Mouse (Mus musculus) kidney, embryonic 16.5 days (tissue): ENCODE data around the gene A730049H05Rik. TPM values are rescaled to one million over a fixed set of nuclear protein-coding genes. Genes with fewer than 3 reads are reported as not detected.
A peak's percentile ranks its signal among the peaks of the same experiment; 100 is the strongest.

Source experiments
- ATAC-seq: fragments of 200-750 bp; cut with Nextera tagmentation; 2 replicates; pipeline ENCODE4 v1.8.0; 2017; ENCODE audit warnings: moderate TSS enrichment; ENCODE audit not compliant: low FRiP score, low TSS enrichment
- H3K27ac ChIP-seq: fragments of 300-500 bp; sonication (generic); 2 replicates; pipeline ENCODE4 v1.5.1; 2014; ENCODE audit warnings: low read length
- H3K27me3 ChIP-seq: fragments of 300-500 bp; sonication (generic); 2 replicates; pipeline ENCODE4 v1.6.1; 2014; ENCODE audit warnings: low read length, control low read depth, mixed read lengths; ENCODE audit not compliant: insufficient read depth
- H3K36me3 ChIP-seq: fragments of 300-500 bp; sonication (generic); 2 replicates; pipeline ENCODE4 v1.6.1; 2014; ENCODE audit warnings: low read length, control low read depth, mixed read lengths; ENCODE audit not compliant: insufficient read depth
- H3K4me1 ChIP-seq: fragments of 300-500 bp; sonication (generic); 2 replicates; pipeline ENCODE4 v1.6.1; 2014; ENCODE audit warnings: low read length, control low read depth, mixed read lengths; ENCODE audit not compliant: insufficient read depth
- H3K4me2 ChIP-seq: fragments of 300-500 bp; sonication (generic); replicated peaks from 2 replicates; pipeline ENCODE4 v1.6.1; 2014; ENCODE audit warnings: low read depth, low read length
- H3K4me3 ChIP-seq: fragments of 300-500 bp; sonication (generic); 2 replicates; pipeline ENCODE4 v1.5.1; 2014; ENCODE audit warnings: mild to moderate bottlenecking, low read length
- H3K9ac ChIP-seq: fragments of 300-500 bp; sonication (generic); replicated peaks from 2 replicates; pipeline ENCODE4 v1.6.1; 2014; ENCODE audit warnings: low read length
- H3K9me3 ChIP-seq: fragments of 300-500 bp; sonication (generic); 2 replicates; pipeline ENCODE4 v1.6.1; 2016; ENCODE audit warnings: low read length, control low read depth
- WGBS: fragments of 180-500 bp; shearing (Covaris S2); extraction: QIAGEN DNeasy Blood & Tissue Kit; methylation state at CpG from one replicate; pipeline ENCODE4 v1.1.7; 2014; 5-methylcytosine and 5-hydroxymethylcytosine counted together
- polyA plus RNA-seq: library from polyadenylated mRNA; unstranded; fragments of >200 nt; fragmentation: Nextera tagmentation; extraction: Ambion mirVana; gene quantifications from 2 replicates; pipeline ENCODE4 v1.2.1, GENCODE M21; 2015

A730049H05Rik gene
- 2.3 and 3.1 TPM in 2 replicates for polyA plus RNA-seq

GRCm38 (mm10) chr6:92816311-92816751 lies at the start of gene A730049H05Rik:
Gene A730049H05Rik, plus strand, starts transcription at chr6:92816478.
- Histone ChIP-seq H3K4me3 (no peak within 1 kb of the TSS), H3K9ac (0 out of 2 replicates have a peak within 1 kb of the TSS, but pooled peaks have one; percentile 25), H3K36me3 (peaks cover 16% of the 10 kb centered on the region), H3K4me1 (peaks cover 32% of the 10 kb centered on the region), H3K9me3 (no peaks in the 10 kb centered on the region), H3K4me2 (no peak within 1 kb of the TSS), H3K27ac (peak within 1 kb of the TSS; percentile 51), H3K27me3 (no peaks in the 10 kb centered on the region)
- ATAC-seq: peak; percentile 69
- 25% methylated on average over 8 of the region's 8 CpGs for WGBS

DNA sequence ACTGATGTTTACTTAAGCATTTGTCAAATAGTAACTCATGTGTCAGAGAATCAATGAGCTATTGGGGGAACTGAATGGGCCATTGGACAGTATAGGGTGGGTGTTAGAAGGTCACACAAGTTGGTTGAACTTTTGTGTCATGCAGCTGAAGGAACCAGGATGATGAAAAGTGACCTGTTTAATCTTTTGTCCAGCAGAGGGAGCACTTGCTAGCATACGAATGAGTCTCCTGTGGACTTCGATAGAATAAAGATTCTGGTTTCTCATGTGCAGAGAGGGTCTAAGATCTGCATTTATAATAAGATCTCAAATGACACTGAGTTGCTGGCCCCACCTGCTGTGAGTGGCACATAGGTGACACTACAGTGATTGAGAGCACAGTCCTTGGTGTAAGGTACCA lies 39.9 kb upstream of the A730049H05Rik start:
- Histone ChIP-seq H3K4me1 (no peaks in the 10 kb centered on the region), H3K9me3 (no peaks in the 10 kb centered on the region), H3K4me2 (no peak overlapping the region), H3K4me3 (no peak overlapping the region), H3K27me3 (no peaks in the 10 kb centered on the region), H3K9ac (no peak overlapping the region), H3K27ac (no peak overlapping the region), H3K36me3 (peaks cover 14% of the 10 kb centered on the region)
- peak; percentile 39; the same call in 1 of the 2 replicates for ATAC-seq
- WGBS: 15% methylated on average over 2 of the region's 2 CpGs

- peak; percentile 74; the same call in 1 of the 2 replicates for ATAC-seq
- peaks cover 14% of the 10 kb centered on the region; the same call in 1 of the 2 replicates for H3K36me3 ChIP-seq
These were observed 36.9 kb upstream of the A730049H05Rik start for GRCm38 (mm10) chr6:92779140-92779934.

DNA sequence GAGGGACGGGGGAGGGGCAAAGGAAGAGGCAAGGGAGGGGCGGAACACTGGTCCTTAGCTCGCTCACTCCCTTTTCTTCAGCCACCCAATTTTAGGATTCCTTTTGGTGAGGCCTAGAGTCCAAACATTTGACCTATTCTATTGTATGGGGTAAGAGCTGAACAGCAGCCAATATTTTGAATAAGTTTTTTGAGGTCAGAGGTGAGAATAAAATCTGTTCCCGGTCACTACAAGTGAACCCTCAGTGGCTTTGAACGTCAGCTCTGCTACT lies 36.4 kb upstream of the A730049H05Rik start:
- no peaks in the 10 kb centered on the region for H3K9me3 ChIP-seq
- H3K27ac ChIP-seq: no peak overlapping the region
- no peak overlapping the region for H3K4me2 ChIP-seq
- H3K4me3 ChIP-seq: no peak overlapping the region
- 42% methylated on average over 5 of the region's 5 CpGs for WGBS
- H3K27me3 ChIP-seq: no peaks in the 10 kb centered on the region
- no peak for ATAC-seq
- peaks cover 16% of the 10 kb centered on the region; the same call in 1 of the 2 replicates for H3K36me3 ChIP-seq
- no peak overlapping the region for H3K9ac ChIP-seq
- no peaks in the 10 kb centered on the region for H3K4me1 ChIP-seq

More at GRCm38 (mm10) chr6:92779140-92779934, 36.9 kb upstream of the A730049H05Rik start:
- WGBS: 73% methylated on average over 10 of the region's 11 CpGs
- Histone ChIP-seq H3K4me1 (no peaks in the 10 kb centered on the region), H3K4me2 (no peak overlapping the region), H3K27ac (no peak overlapping the region), H3K9me3 (no peaks in the 10 kb centered on the region), H3K27me3 (no peaks in the 10 kb centered on the region), H3K9ac (no peak overlapping the region), H3K4me3 (no peak overlapping the region)

DNA sequence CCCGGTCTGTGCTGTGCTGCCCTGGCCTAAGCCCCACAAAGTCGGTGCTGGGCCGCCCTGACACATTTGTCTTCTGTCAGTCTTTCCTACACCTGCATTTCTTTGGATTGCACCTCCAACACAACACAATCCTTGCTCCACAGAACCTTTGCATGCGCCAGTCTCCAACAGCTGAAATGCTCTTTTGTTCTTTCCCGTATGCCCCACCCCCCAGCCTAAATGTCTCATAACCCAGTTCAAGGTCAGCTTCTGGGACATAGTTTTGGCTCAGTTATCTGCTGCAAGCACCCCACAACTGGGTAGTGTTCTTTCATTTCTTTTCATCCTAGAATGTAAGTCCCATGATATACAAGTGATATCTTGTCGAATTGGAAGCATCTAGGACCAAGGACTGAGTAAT lies 34.8 kb upstream of the A730049H05Rik start:
- ATAC-seq: no peak
- H3K4me3 ChIP-seq: no peak overlapping the region
- no peak overlapping the region for H3K9ac ChIP-seq
- H3K27ac ChIP-seq: no peak overlapping the region
- H3K36me3 ChIP-seq: peaks cover 14% of the 10 kb centered on the region; the same call in 1 of the 2 replicates
- no peaks in the 10 kb centered on the region for H3K27me3 ChIP-seq
- no peak overlapping the region for H3K4me2 ChIP-seq
- 89% methylated on average over 6 of the region's 6 CpGs for WGBS
- H3K9me3 ChIP-seq: no peaks in the 10 kb centered on the region
- H3K4me1 ChIP-seq: no peaks in the 10 kb centered on the region

DNA sequence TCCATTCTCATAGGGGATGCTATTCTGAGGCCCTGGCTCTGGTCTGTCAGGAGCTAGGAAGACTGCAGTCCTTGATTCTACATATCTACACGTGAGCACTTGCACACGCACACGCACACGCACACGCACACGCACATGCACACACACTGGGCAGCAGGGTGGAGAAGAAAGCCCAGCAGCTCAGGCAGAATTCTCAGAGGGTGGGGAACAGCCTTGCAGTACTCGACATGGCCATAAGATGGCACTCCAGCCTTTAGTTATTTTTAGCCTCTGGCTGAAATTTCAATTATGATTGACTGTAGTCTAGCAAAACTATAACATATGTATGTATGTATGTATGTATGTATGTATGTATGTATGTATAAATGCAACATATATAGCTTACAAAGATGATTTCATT lies 31.5 kb upstream of the A730049H05Rik start:
- 20% methylated on average over 7 of the region's 7 CpGs for WGBS

GRCm38 (mm10) chr6:92786701-92787375 lies 29.4 kb upstream of the A730049H05Rik start:
- peak overlapping the region; percentile 54 for H3K9ac ChIP-seq
- H3K4me2 ChIP-seq: peak overlapping the region; percentile 49
- peaks cover 5% of the 10 kb centered on the region; the same call in 1 of the 2 replicates for H3K4me1 ChIP-seq
- ATAC-seq: no peak
- H3K4me3 ChIP-seq: peak overlapping the region; percentile 20
- no peaks in the 10 kb centered on the region for H3K27me3 ChIP-seq
- peaks cover 17% of the 10 kb centered on the region; the same call in 1 of the 2 replicates for H3K36me3 ChIP-seq
- H3K9me3 ChIP-seq: no peaks in the 10 kb centered on the region
- no peak overlapping the region for H3K27ac ChIP-seq
- 24% methylated on average over 20 of the region's 20 CpGs for WGBS

More for the DNA sequence above, 31.5 kb upstream of the A730049H05Rik start:
- H3K4me3 ChIP-seq: no peak overlapping the region
- H3K9me3 ChIP-seq: no peaks in the 10 kb centered on the region
- H3K36me3 ChIP-seq: peaks cover 15% of the 10 kb centered on the region; the same call in 1 of the 2 replicates
- no peak for ATAC-seq
- H3K4me1 ChIP-seq: peaks cover 5% of the 10 kb centered on the region; the same call in 1 of the 2 replicates
- H3K27ac ChIP-seq: no peak overlapping the region
- no peaks in the 10 kb centered on the region for H3K27me3 ChIP-seq
- no peak overlapping the region for H3K9ac ChIP-seq
- no peak overlapping the region for H3K4me2 ChIP-seq

DNA sequence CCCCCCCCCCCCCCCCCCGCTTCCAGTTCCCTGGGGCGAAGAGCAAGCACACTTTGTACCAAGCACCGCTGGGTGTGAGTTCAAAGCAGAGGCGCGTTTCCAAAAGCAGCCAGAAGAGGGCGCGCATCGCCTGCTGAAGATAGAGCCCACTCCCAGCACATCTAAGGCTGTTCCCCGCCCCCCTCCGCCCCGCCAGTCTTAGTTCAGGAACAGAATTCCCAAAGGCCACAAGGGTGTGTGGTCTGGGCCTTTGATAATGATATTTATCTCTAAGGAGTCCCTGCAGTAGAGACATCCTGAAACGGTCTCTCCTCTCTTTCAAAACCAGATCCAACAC lies 28.9 kb upstream of the A730049H05Rik start:
- ATAC-seq: peak; percentile 88
- Histone ChIP-seq H3K9ac (peak overlapping the region; percentile 54), H3K27ac (no peak overlapping the region), H3K4me3 (peak overlapping the region; percentile 20), H3K4me1 (peaks cover 5% of the 10 kb centered on the region; the same call in 1 of the 2 replicates), H3K9me3 (no peaks in the 10 kb centered on the region), H3K27me3 (no peaks in the 10 kb centered on the region), H3K4me2 (peak overlapping the region; percentile 49), H3K36me3 (peaks cover 17% of the 10 kb centered on the region; the same call in 1 of the 2 replicates)
- 3% methylated on average over 10 of the region's 12 CpGs for WGBS

GRCm38 (mm10) chr6:92793804-92794203 lies 22.5 kb upstream of the A730049H05Rik start:
- Histone ChIP-seq H3K27ac (no peak overlapping the region), H3K9ac (no peak overlapping the region), H3K27me3 (no peaks in the 10 kb centered on the region), H3K4me2 (no peak overlapping the region), H3K36me3 (peaks cover 44% of the 10 kb centered on the region), H3K4me1 (no peaks in the 10 kb centered on the region), H3K9me3 (no peaks in the 10 kb centered on the region), H3K4me3 (no peak overlapping the region)
- WGBS: 82% methylated on average over 6 of the region's 6 CpGs
- ATAC-seq: no peak

DNA sequence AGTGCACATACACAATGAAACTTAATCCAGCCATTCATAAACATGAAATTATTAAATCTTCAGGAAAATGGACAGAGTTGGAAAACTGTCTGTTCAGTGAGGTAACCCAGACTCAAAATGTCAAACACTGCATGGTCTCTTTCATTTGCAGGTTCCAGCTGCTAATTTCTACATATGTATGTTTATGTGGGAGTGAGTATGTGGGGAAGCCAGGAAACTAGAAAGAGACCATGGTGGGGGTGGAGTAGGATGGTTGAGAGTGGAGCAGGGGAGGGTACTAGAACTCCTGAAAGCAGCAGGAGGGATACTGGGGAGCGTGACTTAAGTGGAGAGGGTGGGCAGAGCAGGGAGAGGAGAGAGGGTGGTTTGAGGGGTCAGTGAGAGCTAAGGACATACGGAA lies 14.8 kb upstream of the A730049H05Rik start:
- WGBS: 81% methylated on average over 2 of the region's 2 CpGs
- Histone ChIP-seq H3K36me3 (peaks cover 47% of the 10 kb centered on the region), H3K9me3 (no peaks in the 10 kb centered on the region), H3K27me3 (no peaks in the 10 kb centered on the region), H3K4me3 (no peak overlapping the region), H3K27ac (no peak overlapping the region), H3K9ac (no peak overlapping the region), H3K4me2 (no peak overlapping the region), H3K4me1 (no peaks in the 10 kb centered on the region)
- no peak for ATAC-seq
